Mouse (Mus musculus): Measurements from ENCODE around the gene Fuca1. TPM values are rescaled to one million over a fixed set of nuclear protein-coding genes. Genes with fewer than 3 reads are reported as not detected.

Gene Fuca1
- total and polyA plus RNA-seq, 3 experiments: 26.8 to 48.6 TPM; not detected in 1

- H3K4me3 ChIP-seq (ENCODE audit: control insufficient read depth in 1 of 2, insufficient read depth in 1 of 2, low read depth in 2 of 2, low read length in 2 of 2): peak overlapping the region; percentile 6 to 28; a peak in 2 of 4 replicates
- peaks cover 0 to 25% of the 10 kb centered on the region in 2 experiments; a peak in 2 of 4 replicates for H3K36me3 ChIP-seq (ENCODE audit: control insufficient read depth in 1 of 2, insufficient read depth in 2 of 2, low read length in 2 of 2)
- H3K27me3 ChIP-seq (ENCODE audit: control insufficient read depth in 1 of 2, insufficient read depth in 2 of 2, low read length in 2 of 2): no peaks in the 10 kb centered on the region
- peaks cover 9 to 29% of the 10 kb centered on the region in 2 experiments for H3K4me1 ChIP-seq (ENCODE audit: control insufficient read depth in 1 of 2, insufficient read depth in 2 of 2, low read length in 2 of 2)
- peak overlapping the region; percentile 31 for H3K9ac ChIP-seq (ENCODE audit: control insufficient read depth, low read depth, low read length, poor library complexity, severe bottlenecking)
- peak; percentile 65 for DNase-seq (ENCODE audit: low read depth, low spot score)
- TF ChIP-seq HCFC1 (IDR thresholded peaks at IDR 0.05; ENCODE audit: low read depth, low read length) (peak; percentile 23; the same call in 1 of the 2 replicates), USF1 (IDR thresholded peaks at IDR 0.05; ENCODE audit: low read depth, low read length) (0 out of 2 replicates have a peak, but pooled peaks have one; percentile 5), ETS1 (IDR thresholded peaks at IDR 0.05; ENCODE audit: low read depth, low read length) (peak; percentile 76), NELFE (IDR thresholded peaks at IDR 0.05; ENCODE audit: low read depth, low read length) (no peak), USF2 (IDR thresholded peaks at IDR 0.05; ENCODE audit: borderline replicate concordance in 1 of 2, insufficient read depth in 1 of 2, low read depth in 1 of 2, low read length in 2 of 2) (no peak)
- no peaks in the 10 kb centered on the region for H3K9me3 ChIP-seq (replicated peaks; ENCODE audit: insufficient read depth, low read length)
- peak overlapping the region; percentile 75 for H3K27ac ChIP-seq (ENCODE audit: control insufficient read depth, low read depth, low read length)
- peaks cover 11% of the 10 kb centered on the region for H3K79me2 ChIP-seq (ENCODE audit: control insufficient read depth, insufficient read depth, low read length, poor library complexity)
Observed at GRCm38 (mm10) chr4:135925341-135925740, 4.8 kb downstream of the Fuca1 start.

DNA sequence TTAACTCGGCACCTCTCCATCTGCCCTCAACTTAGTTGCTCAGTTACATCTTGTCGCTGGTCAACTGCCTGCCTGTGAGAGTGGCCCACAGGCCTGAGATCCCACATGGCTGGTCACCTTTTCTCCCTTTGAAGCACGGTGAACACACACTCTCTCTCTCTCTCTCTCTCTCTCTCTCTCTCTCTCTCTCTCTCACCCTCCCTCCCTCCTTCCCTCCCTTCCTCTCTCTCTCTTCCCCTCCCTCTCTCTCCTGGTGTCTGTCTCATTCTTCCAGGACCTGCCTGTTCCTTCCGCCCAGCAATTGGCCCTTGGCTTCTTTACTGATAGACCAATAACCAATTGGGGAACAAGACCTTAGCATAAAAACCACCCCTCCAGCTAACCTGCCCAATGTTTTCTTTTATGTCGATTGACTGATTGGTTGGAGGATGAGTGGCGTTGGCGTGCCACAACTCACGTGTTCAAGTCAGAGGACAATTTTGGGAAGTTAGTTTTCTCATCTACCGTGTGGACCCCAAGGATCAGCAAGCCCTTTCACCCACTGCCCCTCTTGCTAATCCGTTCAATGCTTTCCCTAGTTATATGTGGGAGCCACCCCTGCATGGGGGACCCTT is 5.8 kb downstream of the Fuca1 start:
- Histone ChIP-seq H3K4me1 (ENCODE audit: control insufficient read depth in 1 of 2, insufficient read depth in 2 of 2, low read length in 2 of 2) (peaks cover 9 to 29% of the 10 kb centered on the region in 2 experiments), H3K9ac (ENCODE audit: control insufficient read depth, low read depth, low read length, poor library complexity, severe bottlenecking) (peak overlapping the region; percentile 71), H3K27ac (ENCODE audit: control insufficient read depth, low read depth, low read length) (peak overlapping the region; percentile 87), H3K79me2 (ENCODE audit: control insufficient read depth, insufficient read depth, low read length, poor library complexity) (peaks cover 6% of the 10 kb centered on the region), H3K27me3 (ENCODE audit: control insufficient read depth in 1 of 2, insufficient read depth in 2 of 2, low read length in 2 of 2) (no peaks in the 10 kb centered on the region), H3K4me3 (ENCODE audit: control insufficient read depth in 1 of 2, insufficient read depth in 1 of 2, low read depth in 2 of 2, low read length in 2 of 2) (peak overlapping the region; percentile 20 to 36), H3K36me3 (ENCODE audit: control insufficient read depth in 1 of 2, insufficient read depth in 2 of 2, low read length in 2 of 2) (peaks cover 0 to 25% of the 10 kb centered on the region in 2 experiments; a peak in 2 of 4 replicates), H3K9me3 (replicated peaks; ENCODE audit: insufficient read depth, low read length) (no peaks in the 10 kb centered on the region)
- DNase-seq (ENCODE audit: low read depth, low spot score): peak; percentile 97
- TF ChIP-seq SMC3 (IDR thresholded peaks at IDR 0.05; ENCODE audit: low read depth, low read length): no peak
- no peak for TF ChIP-seq MAFK (IDR thresholded peaks at IDR 0.05; ENCODE audit: borderline replicate concordance, low read depth, low read length)
- no peak for TF ChIP-seq RAD21 (IDR thresholded peaks at IDR 0.05; ENCODE audit: low read depth, low read length)
- TF ChIP-seq RCOR1 (IDR thresholded peaks at IDR 0.05; ENCODE audit: low read depth, low read length): 0 out of 2 replicates have a peak, but pooled peaks have one; percentile 6
- peak; percentile 13; the same call in 1 of the 2 replicates for TF ChIP-seq TBP (IDR thresholded peaks at IDR 0.05; ENCODE audit: low read depth, low read length)
- peak; percentile 94; the same call in 1 of the 2 replicates for TF ChIP-seq MYC (IDR thresholded peaks at IDR 0.05; ENCODE audit: low read depth, low read length)
- no peak for TF ChIP-seq ZKSCAN1 (IDR thresholded peaks at IDR 0.05; ENCODE audit: low read depth, low read length)
- no peak for TF ChIP-seq NRF1 (IDR thresholded peaks at IDR 0.05; ENCODE audit: insufficient read depth, low read depth, low read length, poor library complexity, severe bottlenecking)
- TF ChIP-seq POLR2A (IDR thresholded peaks at IDR 0.05; ENCODE audit: control insufficient read depth in 1 of 2, insufficient read depth in 1 of 2, low read depth in 1 of 2, low read length in 2 of 2, poor library complexity in 1 of 2): peak; percentile 57 to 74; a peak in 3 of 4 replicates
- no peak; the same call in 1 of the 2 replicates for TF ChIP-seq TCF12 (IDR thresholded peaks at IDR 0.05; ENCODE audit: low read depth, low read length)
- TF ChIP-seq E2F4 (IDR thresholded peaks at IDR 0.05; ENCODE audit: borderline replicate concordance, low read depth, low read length): no peak
- no peak; the same call in 1 of the 2 replicates for TF ChIP-seq ETS1 (IDR thresholded peaks at IDR 0.05; ENCODE audit: low read depth, low read length)
- peak; percentile 98 for TF ChIP-seq JUND (IDR thresholded peaks at IDR 0.05; ENCODE audit: low read depth, low read length)
- peak; percentile 47; the same call in 1 of the 2 replicates for TF ChIP-seq ZMIZ1 (IDR thresholded peaks at IDR 0.05; ENCODE audit: low read depth, low read length)
- peak; percentile 40; the same call in 1 of the 2 replicates for TF ChIP-seq ELF1 (IDR thresholded peaks at IDR 0.05; ENCODE audit: low read depth, low read length)
- no peak for TF ChIP-seq ZNF384 (IDR thresholded peaks at IDR 0.05; ENCODE audit: low read depth, low read length)
- TF ChIP-seq SIN3A (IDR thresholded peaks at IDR 0.05; ENCODE audit: low read length): peak; percentile 44; the same call in 1 of the 2 replicates
- TF ChIP-seq NELFE (IDR thresholded peaks at IDR 0.05; ENCODE audit: low read depth, low read length): peak; percentile 39
- TF ChIP-seq CTCF (IDR thresholded peaks at IDR 0.05 in 2 of 3, conservative IDR thresholded peaks at IDR 0.05 in 1 of 3; ENCODE audit: control insufficient read depth in 1 of 3, insufficient read depth in 1 of 3, low read depth in 2 of 3, low read length in 3 of 3, poor library complexity in 1 of 3, severe bottlenecking in 1 of 3): no peak
- TF ChIP-seq UBTF (IDR thresholded peaks at IDR 0.05; ENCODE audit: borderline replicate concordance, insufficient read depth, low read depth, low read length): no peak
- TF ChIP-seq HCFC1 (IDR thresholded peaks at IDR 0.05; ENCODE audit: low read depth, low read length): peak; percentile 70
- TF ChIP-seq MXI1 (IDR thresholded peaks at IDR 0.05; ENCODE audit: low read depth, low read length): peak; percentile 93
- TF ChIP-seq MYB (IDR thresholded peaks at IDR 0.05; ENCODE audit: low read depth, low read length): no peak
- TF ChIP-seq MAZ (IDR thresholded peaks at IDR 0.05; ENCODE audit: low read depth, low read length): peak; percentile 93
- TF ChIP-seq BHLHE40 (IDR thresholded peaks at IDR 0.05; ENCODE audit: borderline replicate concordance, low read depth, low read length): peak; percentile 82
- TF ChIP-seq MAX (IDR thresholded peaks at IDR 0.05; ENCODE audit: low read length): peak; percentile 88
- TF ChIP-seq USF2 (IDR thresholded peaks at IDR 0.05; ENCODE audit: borderline replicate concordance in 1 of 2, insufficient read depth in 1 of 2, low read depth in 1 of 2, low read length in 2 of 2): no peak
- TF ChIP-seq CHD2 (IDR thresholded peaks at IDR 0.05; ENCODE audit: low read length): peak; percentile 76
